Mouse (Mus musculus): ENCODE measurements around the gene Apom. TPM values are rescaled to one million over a fixed set of nuclear protein-coding genes. Genes with fewer than 3 reads are reported as not detected.
A peak's percentile ranks its signal among the peaks of the same experiment; 100 is the strongest.

The Apom gene
- total and polyA plus RNA-seq, 3 experiments: 0.15 to 0.79 TPM; not detected in 1

DNA sequence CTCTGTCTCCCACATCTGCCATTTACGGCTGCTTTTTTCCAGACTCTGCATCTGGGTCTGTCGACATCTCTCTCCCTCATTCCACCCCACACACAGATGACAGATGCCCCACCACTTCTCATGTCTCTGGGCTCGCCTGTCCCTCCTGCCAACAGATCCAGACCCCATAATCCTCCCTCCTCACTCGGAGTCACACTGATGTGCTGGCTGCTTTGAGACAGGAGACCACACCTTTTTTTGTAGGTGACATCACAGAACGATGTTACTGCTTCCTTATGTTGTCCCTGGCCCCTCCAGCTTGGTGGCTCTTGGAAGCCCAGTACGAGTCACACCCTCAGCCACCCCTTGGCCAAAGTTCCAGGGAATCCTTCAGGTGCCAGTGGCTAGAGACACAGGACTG is 51.6 kb downstream of the Apom start:
- H3K79me2 ChIP-seq (ENCODE audit: control insufficient read depth, insufficient read depth, low read length, poor library complexity): no peaks in the 10 kb centered on the region
- H3K27me3 ChIP-seq (ENCODE audit: control insufficient read depth in 1 of 2, insufficient read depth in 2 of 2, low read length in 2 of 2): no peaks in the 10 kb centered on the region
- H3K4me3 ChIP-seq (ENCODE audit: control insufficient read depth in 1 of 2, insufficient read depth in 1 of 2, low read depth in 2 of 2, low read length in 2 of 2): peak overlapping the region; percentile 3 to 19; a peak in 2 of 4 replicates
- DNase-seq (ENCODE audit: low read depth, low spot score): no peak
- TF ChIP-seq POLR2A (IDR thresholded peaks at IDR 0.05; ENCODE audit: control insufficient read depth in 1 of 2, insufficient read depth in 1 of 2, low read depth in 1 of 2, low read length in 2 of 2, poor library complexity in 1 of 2): peak in 1 of 2 experiments; percentile 31; a peak in 1 of 4 replicates
- no peak for TF ChIP-seq UBTF (IDR thresholded peaks at IDR 0.05; ENCODE audit: borderline replicate concordance, insufficient read depth, low read depth, low read length)
- TF ChIP-seq MEF2A (IDR thresholded peaks at IDR 0.05; ENCODE audit: extremely low read depth, insufficient replicate concordance, low read depth, low read length, poor library complexity, severe bottlenecking): no peak
- peak overlapping the region; percentile 50 for H3K9ac ChIP-seq (ENCODE audit: control insufficient read depth, low read depth, low read length, poor library complexity, severe bottlenecking)
- peaks cover 0 to 38% of the 10 kb centered on the region in 2 experiments; a peak in 2 of 4 replicates for H3K36me3 ChIP-seq (ENCODE audit: control insufficient read depth in 1 of 2, insufficient read depth in 2 of 2, low read length in 2 of 2)
- H3K9me3 ChIP-seq (replicated peaks; ENCODE audit: insufficient read depth, low read length): no peaks in the 10 kb centered on the region
- peaks cover 20 to 52% of the 10 kb centered on the region in 2 experiments for H3K4me1 ChIP-seq (ENCODE audit: control insufficient read depth in 1 of 2, insufficient read depth in 2 of 2, low read length in 2 of 2)
- peak overlapping the region; percentile 94 for H3K27ac ChIP-seq (ENCODE audit: control insufficient read depth, low read depth, low read length)

DNA sequence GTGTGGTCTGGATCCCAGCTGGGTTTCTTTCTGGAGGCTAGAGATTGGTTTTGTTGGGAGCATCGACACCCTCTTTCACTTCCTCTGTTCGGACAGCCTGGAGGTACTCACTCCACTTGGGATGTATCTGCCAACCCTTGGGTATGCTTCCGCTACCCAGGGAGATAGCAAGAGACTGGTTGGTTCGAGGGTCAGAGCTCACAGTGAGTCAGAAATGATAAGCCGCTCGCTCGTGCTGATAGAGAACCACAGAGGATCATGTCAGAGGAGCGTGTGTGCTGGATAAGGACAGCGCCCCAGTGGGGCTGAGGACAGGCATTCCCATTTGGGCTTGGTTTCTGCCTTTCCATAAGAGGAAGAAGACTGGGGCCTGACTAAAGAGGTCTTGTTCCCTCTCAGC is 52.1 kb downstream of the Apom start:
- peak; percentile 95 for DNase-seq (ENCODE audit: low read depth, low spot score)
- H3K79me2 ChIP-seq (ENCODE audit: control insufficient read depth, insufficient read depth, low read length, poor library complexity): no peaks in the 10 kb centered on the region
- H3K9me3 ChIP-seq (replicated peaks; ENCODE audit: insufficient read depth, low read length): no peaks in the 10 kb centered on the region
- H3K27me3 ChIP-seq (ENCODE audit: control insufficient read depth in 1 of 2, insufficient read depth in 2 of 2, low read length in 2 of 2): no peaks in the 10 kb centered on the region
- H3K4me1 ChIP-seq (ENCODE audit: control insufficient read depth in 1 of 2, insufficient read depth in 2 of 2, low read length in 2 of 2): peaks cover 20 to 47% of the 10 kb centered on the region in 2 experiments
- H3K36me3 ChIP-seq (ENCODE audit: control insufficient read depth in 1 of 2, insufficient read depth in 2 of 2, low read length in 2 of 2): peaks cover 0 to 35% of the 10 kb centered on the region in 2 experiments; a peak in 2 of 4 replicates
- H3K4me3 ChIP-seq (ENCODE audit: control insufficient read depth in 1 of 2, insufficient read depth in 1 of 2, low read depth in 2 of 2, low read length in 2 of 2): peak overlapping the region in 1 of 2 experiments; percentile 3; a peak in 1 of 4 replicates
- peak overlapping the region; percentile 50 for H3K9ac ChIP-seq (ENCODE audit: control insufficient read depth, low read depth, low read length, poor library complexity, severe bottlenecking)
- H3K27ac ChIP-seq (ENCODE audit: control insufficient read depth, low read depth, low read length): peak overlapping the region; percentile 95
- TF ChIP-seq MYC (IDR thresholded peaks at IDR 0.05; ENCODE audit: low read depth, low read length): peak; percentile 81; the same call in 1 of the 2 replicates
- TF ChIP-seq KAT2A (conservative IDR thresholded peaks at IDR 0.05; ENCODE audit: low read depth, low read length): no peak
- no peak for TF ChIP-seq ZKSCAN1 (IDR thresholded peaks at IDR 0.05; ENCODE audit: low read depth, low read length)
- no peak for TF ChIP-seq ZC3H11A (IDR thresholded peaks at IDR 0.05; ENCODE audit: low read depth, low read length)
- peak; percentile 96 for TF ChIP-seq TCF12 (IDR thresholded peaks at IDR 0.05; ENCODE audit: low read depth, low read length)
- TF ChIP-seq TBP (IDR thresholded peaks at IDR 0.05; ENCODE audit: low read depth, low read length): peak; percentile 75
- TF ChIP-seq MAX (IDR thresholded peaks at IDR 0.05; ENCODE audit: low read length): peak; percentile 70
- no peak for TF ChIP-seq POLR2AphosphoS5 (IDR thresholded peaks at IDR 0.05; ENCODE audit: borderline replicate concordance, low read depth, low read length)
- peak; percentile 95 for TF ChIP-seq ETS1 (IDR thresholded peaks at IDR 0.05; ENCODE audit: low read depth, low read length)
- TF ChIP-seq POLR2AphosphoS2 (IDR thresholded peaks at IDR 0.05; ENCODE audit: low read length): no peak
- TF ChIP-seq USF1 (IDR thresholded peaks at IDR 0.05; ENCODE audit: low read depth, low read length): no peak
- no peak for TF ChIP-seq MEF2A (IDR thresholded peaks at IDR 0.05; ENCODE audit: extremely low read depth, insufficient replicate concordance, low read depth, low read length, poor library complexity, severe bottlenecking)
- TF ChIP-seq JUND (IDR thresholded peaks at IDR 0.05; ENCODE audit: low read depth, low read length): peak; percentile 83
- no peak; the same call in 1 of the 2 replicates for TF ChIP-seq ZMIZ1 (IDR thresholded peaks at IDR 0.05; ENCODE audit: low read depth, low read length)
- peak in 1 of 2 experiments; percentile 66; a peak in 2 of 4 replicates for TF ChIP-seq POLR2A (IDR thresholded peaks at IDR 0.05; ENCODE audit: control insufficient read depth in 1 of 2, insufficient read depth in 1 of 2, low read depth in 1 of 2, low read length in 2 of 2, poor library complexity in 1 of 2)
- TF ChIP-seq E2F4 (IDR thresholded peaks at IDR 0.05; ENCODE audit: borderline replicate concordance, low read depth, low read length): no peak
- peak; percentile 55 for TF ChIP-seq NELFE (IDR thresholded peaks at IDR 0.05; ENCODE audit: low read depth, low read length)
- TF ChIP-seq MAFK (IDR thresholded peaks at IDR 0.05; ENCODE audit: borderline replicate concordance, low read depth, low read length): peak; percentile 47; the same call in 1 of the 2 replicates
- TF ChIP-seq BHLHE40 (IDR thresholded peaks at IDR 0.05; ENCODE audit: borderline replicate concordance, low read depth, low read length): peak; percentile 92
- no peak for TF ChIP-seq SMC3 (IDR thresholded peaks at IDR 0.05; ENCODE audit: low read depth, low read length)
- TF ChIP-seq CHD1 (IDR thresholded peaks at IDR 0.05; ENCODE audit: low read depth, low read length): no peak
- peak; percentile 45 for TF ChIP-seq MYB (IDR thresholded peaks at IDR 0.05; ENCODE audit: low read depth, low read length)
- TF ChIP-seq ZNF384 (IDR thresholded peaks at IDR 0.05; ENCODE audit: low read depth, low read length): peak; percentile 27; the same call in 1 of the 2 replicates
- peak; percentile 90 for TF ChIP-seq TAL1 (IDR thresholded peaks at IDR 0.05; ENCODE audit: low read length)
- no peak for TF ChIP-seq NRF1 (IDR thresholded peaks at IDR 0.05; ENCODE audit: insufficient read depth, low read depth, low read length, poor library complexity, severe bottlenecking)
- no peak for TF ChIP-seq CHD2 (IDR thresholded peaks at IDR 0.05; ENCODE audit: low read length)
- TF ChIP-seq CTCF (IDR thresholded peaks at IDR 0.05 in 2 of 3, conservative IDR thresholded peaks at IDR 0.05 in 1 of 3; ENCODE audit: control insufficient read depth in 1 of 3, insufficient read depth in 1 of 3, low read depth in 2 of 3, low read length in 3 of 3, poor library complexity in 1 of 3, severe bottlenecking in 1 of 3): peak; percentile 17 to 53 (median 43); a peak in 5 of 6 replicates
- TF ChIP-seq UBTF (IDR thresholded peaks at IDR 0.05; ENCODE audit: borderline replicate concordance, insufficient read depth, low read depth, low read length): 0 out of 2 replicates have a peak, but pooled peaks have one; percentile 51
- TF ChIP-seq GATA1 (IDR thresholded peaks at IDR 0.05; ENCODE audit: low read depth, low read length): peak; percentile 99
- peak; percentile 96 to 97 for TF ChIP-seq EP300 (IDR thresholded peaks at IDR 0.05; ENCODE audit: low read depth in 1 of 2, low read length in 2 of 2)
